Mouse (Mus musculus): Measurements from ENCODE around the gene Fcgr2b. TPM values are rescaled to one million over a fixed set of nuclear protein-coding genes. Genes with fewer than 3 reads are reported as not detected.

Gene Fcgr2b
- polyA plus RNA-seq, 1 experiment, result 14.7 TPM

DNA sequence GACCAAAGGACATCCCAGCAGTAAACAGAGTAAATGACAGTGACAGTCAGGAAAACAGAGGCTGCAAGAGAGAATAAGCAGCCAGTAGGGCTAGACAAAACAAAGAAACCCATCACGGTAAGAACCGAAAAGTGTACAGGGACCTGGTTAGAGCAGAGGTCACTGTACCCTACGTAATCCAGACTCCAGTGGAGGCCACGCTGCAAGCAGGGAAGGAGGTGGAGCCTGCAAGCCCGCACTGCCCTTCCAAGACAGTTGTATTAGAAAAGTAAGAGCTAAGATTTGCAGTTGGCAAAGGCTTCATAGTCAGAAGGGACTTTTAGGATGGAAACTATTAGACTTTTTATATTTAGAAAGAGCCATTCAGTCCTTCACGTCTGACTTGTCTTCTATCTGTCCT, 49.4 kb downstream of the Fcgr2b start:
- TF ChIP-seq CTCF (IDR thresholded peaks at IDR 0.05; ENCODE audit: borderline replicate concordance, control insufficient read depth, extremely low read depth, insufficient read depth, low read length, poor library complexity) (no peak), POLR2A (IDR thresholded peaks at IDR 0.05; ENCODE audit: control insufficient read depth, extremely low read depth, insufficient read depth, low read length, poor library complexity) (no peak)
- DNase-seq, result no peak
- Histone ChIP-seq H3K27ac (ENCODE audit: control insufficient read depth, insufficient read depth, low read length) (no peak overlapping the region), H3K4me1 (replicated peaks; ENCODE audit: control insufficient read depth, insufficient read depth, low read length) (peaks cover 5% of the 10 kb centered on the region; the same call in 1 of the 2 replicates), H3K4me3 (ENCODE audit: control insufficient read depth, insufficient read depth, low read length) (no peak overlapping the region), H3K27me3 (ENCODE audit: control insufficient read depth, insufficient read depth, low read length) (no peaks in the 10 kb centered on the region), H3K36me3 (ENCODE audit: control insufficient read depth, insufficient read depth, low read length) (no peaks in the 10 kb centered on the region)
- WGBS, result 88% methylated on average over 6 of the region's 6 CpGs

DNA sequence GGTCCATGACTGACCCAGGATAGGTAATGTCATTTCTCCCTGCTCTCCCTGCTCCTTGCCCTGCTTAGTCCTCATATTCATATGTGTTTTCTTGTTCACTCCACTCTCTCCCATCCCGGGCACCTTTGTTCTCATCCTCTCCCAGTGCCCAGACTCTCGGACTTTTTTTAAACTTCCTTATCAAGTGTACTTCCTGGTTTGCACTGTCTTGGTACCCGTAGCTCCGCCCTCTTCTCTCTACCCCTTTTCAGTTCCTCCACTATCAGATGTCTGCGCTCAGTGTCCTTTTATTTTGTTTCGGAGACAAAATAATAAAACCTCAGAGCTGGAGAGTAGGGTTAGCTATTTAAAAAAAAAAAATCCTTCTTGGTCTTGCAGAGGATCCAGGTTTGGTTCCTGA, 51.9 kb downstream of the Fcgr2b start:
- no peaks in the 10 kb centered on the region for H3K36me3 ChIP-seq (ENCODE audit: control insufficient read depth, insufficient read depth, low read length)
- peak; percentile 28 for DNase-seq
- H3K27me3 ChIP-seq (ENCODE audit: control insufficient read depth, insufficient read depth, low read length), result no peaks in the 10 kb centered on the region
- H3K4me3 ChIP-seq (ENCODE audit: control insufficient read depth, insufficient read depth, low read length), result no peak overlapping the region
- H3K4me1 ChIP-seq (replicated peaks; ENCODE audit: control insufficient read depth, insufficient read depth, low read length), result peaks cover 5% of the 10 kb centered on the region; the same call in 1 of the 2 replicates
- TF ChIP-seq CTCF (IDR thresholded peaks at IDR 0.05; ENCODE audit: borderline replicate concordance, control insufficient read depth, extremely low read depth, insufficient read depth, low read length, poor library complexity) (no peak), POLR2A (IDR thresholded peaks at IDR 0.05; ENCODE audit: control insufficient read depth, extremely low read depth, insufficient read depth, low read length, poor library complexity) (no peak)
- WGBS, result 33% methylated on average over 6 of the region's 6 CpGs
- H3K27ac ChIP-seq (ENCODE audit: control insufficient read depth, insufficient read depth, low read length), result no peak overlapping the region

DNA sequence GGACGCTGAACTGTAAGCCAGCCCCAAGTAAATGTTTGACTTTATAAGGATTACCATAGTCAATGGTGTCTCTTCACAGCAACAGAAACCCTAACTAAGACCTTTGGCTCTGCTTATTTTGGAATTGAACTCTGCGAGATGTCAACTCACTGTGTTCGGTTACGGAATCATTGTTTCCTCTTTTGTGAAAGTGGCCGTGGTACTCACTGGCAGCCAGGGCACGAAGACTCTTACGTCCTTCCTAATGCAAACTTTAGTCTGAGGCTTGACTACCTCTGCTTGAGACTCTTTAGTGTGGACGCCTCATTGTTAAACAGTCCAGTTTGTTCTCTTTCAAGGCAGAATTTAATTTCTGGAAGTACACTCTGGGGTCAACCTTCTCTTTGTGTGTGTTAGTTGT, 57.0 kb downstream of the Fcgr2b start:
- WGBS, result 95% methylated on average over 8 of the region's 8 CpGs
- no peak overlapping the region for H3K4me3 ChIP-seq (ENCODE audit: control insufficient read depth, insufficient read depth, low read length)
- 0 out of 2 replicates have a peak, but pooled peaks cover 3% of the 10 kb centered on the region for H3K4me1 ChIP-seq (replicated peaks; ENCODE audit: control insufficient read depth, insufficient read depth, low read length)
- H3K27me3 ChIP-seq (ENCODE audit: control insufficient read depth, insufficient read depth, low read length), result no peaks in the 10 kb centered on the region
- no peak overlapping the region for H3K27ac ChIP-seq (ENCODE audit: control insufficient read depth, insufficient read depth, low read length)
- no peaks in the 10 kb centered on the region for H3K36me3 ChIP-seq (ENCODE audit: control insufficient read depth, insufficient read depth, low read length)
- no peak for DNase-seq
- TF ChIP-seq POLR2A (IDR thresholded peaks at IDR 0.05; ENCODE audit: control insufficient read depth, extremely low read depth, insufficient read depth, low read length, poor library complexity), result no peak
- no peak for TF ChIP-seq CTCF (IDR thresholded peaks at IDR 0.05; ENCODE audit: borderline replicate concordance, control insufficient read depth, extremely low read depth, insufficient read depth, low read length, poor library complexity)

DNA sequence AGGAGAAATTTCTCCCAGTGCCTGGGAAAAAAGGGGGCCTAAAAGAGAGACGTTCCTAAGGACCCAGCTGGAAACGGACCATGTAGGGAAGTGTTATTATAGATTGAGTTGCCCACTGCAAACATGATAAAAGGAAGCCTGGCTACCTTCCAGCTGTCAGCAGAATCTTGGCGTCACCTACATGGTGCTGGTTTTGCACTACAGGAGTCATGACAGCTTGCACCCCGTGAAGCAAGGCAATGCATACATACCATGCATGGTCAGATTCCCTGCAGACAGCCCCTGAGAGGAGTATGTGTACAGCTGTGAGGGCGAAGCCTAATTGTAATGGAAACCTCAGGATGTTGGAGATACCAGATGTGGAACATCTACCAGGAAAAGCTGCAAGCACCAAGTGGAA, 60.7 kb downstream of the Fcgr2b start:
- no peak for TF ChIP-seq CTCF (IDR thresholded peaks at IDR 0.05; ENCODE audit: borderline replicate concordance, control insufficient read depth, extremely low read depth, insufficient read depth, low read length, poor library complexity)
- no peak for TF ChIP-seq POLR2A (IDR thresholded peaks at IDR 0.05; ENCODE audit: control insufficient read depth, extremely low read depth, insufficient read depth, low read length, poor library complexity)
- Histone ChIP-seq H3K27me3 (ENCODE audit: control insufficient read depth, insufficient read depth, low read length) (no peaks in the 10 kb centered on the region), H3K4me3 (ENCODE audit: control insufficient read depth, insufficient read depth, low read length) (no peak overlapping the region), H3K36me3 (ENCODE audit: control insufficient read depth, insufficient read depth, low read length) (no peaks in the 10 kb centered on the region), H3K4me1 (replicated peaks; ENCODE audit: control insufficient read depth, insufficient read depth, low read length) (no peaks in the 10 kb centered on the region), H3K27ac (ENCODE audit: control insufficient read depth, insufficient read depth, low read length) (no peak overlapping the region)
- 93% methylated on average over 5 of the region's 5 CpGs for WGBS
- DNase-seq, result no peak

DNA sequence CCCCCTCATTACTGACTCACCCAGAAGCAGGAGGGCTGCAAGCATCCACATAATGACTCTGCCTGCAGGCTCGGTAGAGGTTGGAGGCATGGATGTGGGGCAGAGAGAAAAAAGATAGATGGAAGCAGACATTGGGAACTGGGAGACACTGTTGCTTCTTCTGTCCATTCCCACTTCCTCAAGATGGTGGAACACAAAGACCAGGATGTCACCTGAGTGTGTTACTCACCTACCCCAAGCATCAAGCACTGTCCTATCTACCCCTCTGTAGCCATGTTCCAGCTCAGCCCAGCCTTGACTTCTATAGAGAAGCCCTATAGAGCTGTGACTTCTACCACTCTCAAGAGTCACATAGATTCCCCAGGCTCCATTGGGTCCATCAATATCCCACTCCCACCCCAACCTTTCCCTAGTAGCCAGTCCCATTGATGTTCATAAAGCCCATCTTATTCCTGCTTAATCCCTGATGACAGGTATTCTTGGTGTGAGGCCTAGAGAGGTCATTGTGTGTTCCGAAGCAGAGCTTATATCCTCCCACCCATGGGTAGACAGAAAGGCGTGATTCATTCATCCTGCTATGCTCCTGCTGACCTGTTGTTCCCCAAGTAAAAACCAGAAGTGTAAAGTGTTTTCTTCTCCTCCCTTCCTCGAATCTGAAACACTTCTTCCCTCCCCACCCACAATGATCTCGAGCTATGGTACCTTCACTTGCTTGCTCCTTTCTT, 63.3 kb downstream of the Fcgr2b start, which contains the start of gene Fcrlb:
Gene Fcrlb (minus strand): TSS at position 51 of the 725 bp plus-strand sequence.
- TF ChIP-seq POLR2A (IDR thresholded peaks at IDR 0.05; ENCODE audit: control insufficient read depth, extremely low read depth, insufficient read depth, low read length, poor library complexity) (no peak), CTCF (IDR thresholded peaks at IDR 0.05; ENCODE audit: borderline replicate concordance, control insufficient read depth, extremely low read depth, insufficient read depth, low read length, poor library complexity) (no peak)
- Histone ChIP-seq H3K4me3 (ENCODE audit: control insufficient read depth, insufficient read depth, low read length) (no peak within 1 kb of the TSS), H3K27ac (ENCODE audit: control insufficient read depth, insufficient read depth, low read length) (no peak within 1 kb of the TSS), H3K27me3 (ENCODE audit: control insufficient read depth, insufficient read depth, low read length) (no peaks in the 10 kb centered on the region; the same call in 1 of the 2 replicates), H3K4me1 (replicated peaks; ENCODE audit: control insufficient read depth, insufficient read depth, low read length) (peaks cover 5% of the 10 kb centered on the region; the same call in 1 of the 2 replicates), H3K36me3 (ENCODE audit: control insufficient read depth, insufficient read depth, low read length) (no peaks in the 10 kb centered on the region)
- WGBS, result 76% methylated on average over 5 of the region's 5 CpGs
- no peak for DNase-seq

DNA sequence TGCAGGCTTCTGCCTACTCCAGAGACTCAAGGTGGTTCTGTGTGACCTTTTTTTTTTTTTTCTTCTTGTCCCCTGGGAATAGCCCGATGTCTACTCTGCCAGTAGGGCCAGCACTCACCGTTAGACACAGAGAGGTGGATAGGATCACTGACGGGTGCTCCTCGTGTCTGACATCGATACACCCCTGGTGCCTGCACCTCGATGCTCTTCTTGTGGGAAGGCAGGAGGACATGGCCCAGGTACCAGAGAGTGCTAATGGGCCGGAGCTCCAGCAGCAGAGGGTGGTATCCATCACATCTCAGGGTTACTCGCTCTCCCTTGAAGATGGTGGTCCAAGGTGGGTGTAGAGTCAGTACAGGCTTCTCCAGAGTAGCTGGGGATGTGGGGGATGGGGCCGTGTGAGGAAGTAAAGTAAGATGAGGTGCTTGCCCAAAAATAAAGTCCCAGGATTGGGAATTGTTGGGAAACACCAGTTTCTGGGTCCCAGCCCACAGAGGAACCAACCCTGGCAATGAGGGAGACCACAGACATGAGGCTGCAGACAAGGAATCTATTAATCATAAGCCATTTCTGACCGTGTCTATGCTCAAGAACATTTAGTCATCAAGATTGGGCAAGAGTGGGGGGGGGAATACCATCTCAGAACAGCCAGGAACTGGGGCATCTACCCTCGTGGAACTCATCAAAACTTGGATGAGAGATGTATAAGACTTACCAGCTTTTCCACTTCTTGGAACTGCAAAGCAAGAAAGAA, 64.3 kb downstream of the Fcgr2b start:
- WGBS, result 81% methylated on average over 11 of the region's 11 CpGs
- no peaks in the 10 kb centered on the region; the same call in 1 of the 2 replicates for H3K27me3 ChIP-seq (ENCODE audit: control insufficient read depth, insufficient read depth, low read length)

More for the DNA sequence above, 64.3 kb downstream of the Fcgr2b start:
- peaks cover 13% of the 10 kb centered on the region; the same call in 1 of the 2 replicates for H3K4me1 ChIP-seq (replicated peaks; ENCODE audit: control insufficient read depth, insufficient read depth, low read length)
- TF ChIP-seq CTCF (IDR thresholded peaks at IDR 0.05; ENCODE audit: borderline replicate concordance, control insufficient read depth, extremely low read depth, insufficient read depth, low read length, poor library complexity), result no peak
- no peak for TF ChIP-seq POLR2A (IDR thresholded peaks at IDR 0.05; ENCODE audit: control insufficient read depth, extremely low read depth, insufficient read depth, low read length, poor library complexity)
- no peak overlapping the region for H3K27ac ChIP-seq (ENCODE audit: control insufficient read depth, insufficient read depth, low read length)
- DNase-seq, result no peak
- H3K36me3 ChIP-seq (ENCODE audit: control insufficient read depth, insufficient read depth, low read length), result no peaks in the 10 kb centered on the region
- no peak overlapping the region for H3K4me3 ChIP-seq (ENCODE audit: control insufficient read depth, insufficient read depth, low read length)

Other genes starting within 250 kb of the Fcgr2b start
- gene Atf6, start 108.8 kb downstream of the Fcgr2b start, polyA plus RNA-seq (2012; rRNA removed), result 5.4 and 7.0 TPM in 2 replicates
- gene Gm26620, start 91.5 kb downstream of the Fcgr2b start, polyA plus RNA-seq (2012; rRNA removed), result 0.26 and 0.46 TPM in 2 replicates
- 17.7 and 19.3 TPM in 2 replicates for gene Dusp12, start 91.0 kb downstream of the Fcgr2b start, polyA plus RNA-seq (2012; rRNA removed)
- gene Fcrlb, start 63.6 kb downstream of the Fcgr2b start, polyA plus RNA-seq (2012; rRNA removed), result 1.00 and 1.1 TPM in 2 replicates
- gene Fcrla, start 49.0 kb downstream of the Fcgr2b start, polyA plus RNA-seq (2012; rRNA removed), result 9.9 and 11.0 TPM in 2 replicates
- 1.0 and 1.5 TPM in 2 replicates for gene Fcgr4, start 42.4 kb upstream of the Fcgr2b start, polyA plus RNA-seq (2012; rRNA removed)
- 16.6 and 20.7 TPM in 2 replicates for gene Fcgr3, start 88.4 kb upstream of the Fcgr2b start, polyA plus RNA-seq (2012; rRNA removed)
- gene Cfap126, start 137.4 kb upstream of the Fcgr2b start, polyA plus RNA-seq (2012; rRNA removed), result 2.7 and 2.8 TPM in 2 replicates
- 191 and 231 TPM in 2 replicates for gene Sdhc, start 174.1 kb upstream of the Fcgr2b start, polyA plus RNA-seq (2012; rRNA removed)
- 1.1 and 7.4 TPM in 2 replicates for gene Mpz, start 174.2 kb upstream of the Fcgr2b start, polyA plus RNA-seq (2012; rRNA removed)
- gene Pcp4l1, start 219.7 kb upstream of the Fcgr2b start, polyA plus RNA-seq (2012; rRNA removed), result 4.7 and 7.3 TPM in 2 replicates
- gene Nr1i3, start 237.4 kb upstream of the Fcgr2b start, polyA plus RNA-seq (2012; rRNA removed), result 0.08 and 0.43 TPM in 2 replicates
- 34.7 and 34.9 TPM in 2 replicates for gene Tomm40l, start 246.0 kb upstream of the Fcgr2b start, polyA plus RNA-seq (2012; rRNA removed)
- gene Apoa2, start 248.5 kb upstream of the Fcgr2b start, polyA plus RNA-seq (2012; rRNA removed), result 1.8 and 49.4 TPM in 2 replicates